Mouse (Mus musculus): Measurements from ENCODE around the gene Adam19. TPM values are rescaled to one million over a fixed set of nuclear protein-coding genes. Genes with fewer than 3 reads are reported as not detected.

The Adam19 gene
- polyA plus RNA-seq (2014; fragmentation: Nextera tagmentation; extraction: Ambion mirVana), result 15.2 and 17.6 TPM in 2 replicates

DNA sequence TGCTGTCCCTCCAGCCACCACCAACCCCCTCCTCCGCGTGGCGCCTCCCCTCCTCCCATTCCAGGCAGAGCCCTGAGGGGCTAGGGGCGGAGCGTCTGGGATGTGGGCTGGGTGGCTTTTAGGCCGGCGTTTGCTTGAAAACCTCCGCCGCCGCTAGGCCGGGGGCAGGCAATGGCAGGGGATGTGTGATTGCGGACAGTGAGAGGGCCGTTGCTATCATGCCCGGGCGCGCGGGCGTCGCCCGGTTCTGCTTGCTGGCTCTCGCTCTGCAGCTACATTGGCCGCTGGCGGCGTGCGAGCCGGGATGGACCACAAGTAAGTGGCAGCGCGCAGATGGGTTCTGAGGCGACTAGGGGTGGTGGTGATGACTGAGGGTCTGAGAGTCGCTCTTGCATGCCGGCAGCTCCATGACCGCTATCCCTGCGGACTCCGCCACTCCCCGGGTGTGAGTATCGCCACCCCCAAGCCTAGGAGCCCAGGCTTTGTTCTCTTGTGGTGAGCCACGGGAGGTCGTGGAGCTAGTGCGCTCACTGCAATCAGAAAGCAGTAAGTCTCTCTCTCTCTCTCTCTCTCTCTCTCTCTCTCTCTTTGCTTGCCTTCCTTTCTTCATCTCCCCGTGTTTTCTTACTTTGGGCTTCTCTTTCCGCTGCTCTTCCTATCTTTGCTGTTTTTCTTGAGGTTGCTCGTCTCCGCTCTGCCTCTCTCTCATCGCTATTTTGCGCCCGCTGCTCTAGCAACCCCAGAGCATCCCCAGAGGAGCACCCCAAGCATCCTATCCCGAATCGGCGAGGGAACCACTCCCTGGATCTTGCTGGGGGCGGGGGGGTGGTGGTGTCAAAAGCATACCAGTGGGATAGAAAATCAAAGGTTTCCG, at the start of gene Adam19:
TSS of gene Adam19 (plus strand) at position 97 of the 874 bp plus-strand sequence.
- Histone ChIP-seq H3K4me3 (ENCODE audit: low read depth, low read length) (peak within 1 kb of the TSS; percentile 67), H3K27me3 (replicated peaks; ENCODE audit: control insufficient read depth, insufficient read depth, low read length) (no peaks in the 10 kb centered on the region), H3K9ac (ENCODE audit: low read depth, low read length) (peak within 1 kb of the TSS; percentile 81), H3K4me2 (ENCODE audit: low read depth, low read length) (peak within 1 kb of the TSS; percentile 62), H3K9me3 (ENCODE audit: control insufficient read depth, low read length) (no peaks in the 10 kb centered on the region), H3K36me3 (ENCODE audit: control insufficient read depth, insufficient read depth, low read length) (peaks cover 5% of the 10 kb centered on the region; the same call in 1 of the 2 replicates), H3K4me1 (ENCODE audit: control insufficient read depth, insufficient read depth, low read length) (peaks cover 9% of the 10 kb centered on the region), H3K27ac (replicated peaks; ENCODE audit: low read depth, low read length) (peak within 1 kb of the TSS; percentile 83)
- DNase-seq (ENCODE audit: low spot score) (peak; percentile 93), ATAC-seq (ENCODE audit: low read depth) (peak; percentile 87)
- WGBS, result under 1% methylated on average over 37 of the region's 51 CpGs

- H3K36me3 ChIP-seq (ENCODE audit: control insufficient read depth, insufficient read depth, low read length), result no peaks in the 10 kb centered on the region
- no peaks in the 10 kb centered on the region for H3K9me3 ChIP-seq (ENCODE audit: control insufficient read depth, low read length)
- DNase-seq (ENCODE audit: low spot score), result peak; percentile 81
- no peak overlapping the region for H3K4me3 ChIP-seq (ENCODE audit: low read depth, low read length)
- no peak for ATAC-seq (ENCODE audit: low read depth)
- WGBS, result 20% methylated on average over 6 of the region's 6 CpGs
- H3K4me1 ChIP-seq (ENCODE audit: control insufficient read depth, insufficient read depth, low read length), result no peaks in the 10 kb centered on the region
- H3K27ac ChIP-seq (replicated peaks; ENCODE audit: low read depth, low read length), result no peak overlapping the region
- no peak overlapping the region for H3K4me2 ChIP-seq (ENCODE audit: low read depth, low read length)
- H3K9ac ChIP-seq (ENCODE audit: low read depth, low read length), result no peak overlapping the region
- H3K27me3 ChIP-seq (replicated peaks; ENCODE audit: control insufficient read depth, insufficient read depth, low read length), result no peaks in the 10 kb centered on the region
Measured at GRCm38 (mm10) chr11:46016061-46016460, 39.7 kb upstream of the Adam19 start.

- Histone ChIP-seq H3K4me2 (ENCODE audit: low read depth, low read length) (no peak overlapping the region), H3K4me1 (ENCODE audit: control insufficient read depth, insufficient read depth, low read length) (no peaks in the 10 kb centered on the region), H3K4me3 (ENCODE audit: low read depth, low read length) (no peak overlapping the region), H3K9me3 (ENCODE audit: control insufficient read depth, low read length) (no peaks in the 10 kb centered on the region), H3K9ac (ENCODE audit: low read depth, low read length) (no peak overlapping the region), H3K27ac (replicated peaks; ENCODE audit: low read depth, low read length) (no peak overlapping the region), H3K27me3 (replicated peaks; ENCODE audit: control insufficient read depth, insufficient read depth, low read length) (no peaks in the 10 kb centered on the region), H3K36me3 (ENCODE audit: control insufficient read depth, insufficient read depth, low read length) (no peaks in the 10 kb centered on the region)
- DNase-seq (ENCODE audit: low spot score), result no peak
- WGBS, result 57% methylated on average over 1 of the region's 1 CpGs
- ATAC-seq (ENCODE audit: low read depth), result no peak
Measured at GRCm38 (mm10) chr11:46020246-46020645, 35.5 kb upstream of the Adam19 start.

DNA sequence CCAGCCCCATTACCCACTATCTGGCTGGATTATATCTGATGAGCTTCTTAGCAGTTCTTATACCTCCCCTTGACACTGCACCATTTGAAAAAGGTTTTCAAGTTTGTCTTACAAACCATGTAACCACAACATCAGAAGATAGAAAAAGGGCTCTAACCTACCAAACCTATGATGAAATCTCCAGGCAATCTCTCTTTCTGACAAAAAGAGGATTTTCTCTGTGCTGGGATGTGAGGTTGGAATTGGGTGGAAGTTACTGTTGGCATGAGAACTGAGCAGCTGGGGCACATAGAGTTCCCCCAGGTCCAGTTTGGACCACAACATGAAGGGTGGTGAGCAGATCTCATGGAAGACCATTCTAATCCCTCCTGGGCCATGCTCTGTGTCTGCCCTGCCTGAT, 33.9 kb upstream of the Adam19 start:
- Histone ChIP-seq H3K36me3 (ENCODE audit: control insufficient read depth, insufficient read depth, low read length) (no peaks in the 10 kb centered on the region), H3K4me3 (ENCODE audit: low read depth, low read length) (no peak overlapping the region), H3K9ac (ENCODE audit: low read depth, low read length) (no peak overlapping the region), H3K27me3 (replicated peaks; ENCODE audit: control insufficient read depth, insufficient read depth, low read length) (no peaks in the 10 kb centered on the region), H3K9me3 (ENCODE audit: control insufficient read depth, low read length) (no peaks in the 10 kb centered on the region), H3K27ac (replicated peaks; ENCODE audit: low read depth, low read length) (no peak overlapping the region), H3K4me2 (ENCODE audit: low read depth, low read length) (no peak overlapping the region), H3K4me1 (ENCODE audit: control insufficient read depth, insufficient read depth, low read length) (no peaks in the 10 kb centered on the region)
- ATAC-seq (ENCODE audit: low read depth) (no peak), DNase-seq (ENCODE audit: low spot score) (no peak)

- DNase-seq (ENCODE audit: low spot score), result no peak
- no peaks in the 10 kb centered on the region for H3K4me1 ChIP-seq (ENCODE audit: control insufficient read depth, insufficient read depth, low read length)
- no peak for ATAC-seq (ENCODE audit: low read depth)
- no peaks in the 10 kb centered on the region for H3K27me3 ChIP-seq (replicated peaks; ENCODE audit: control insufficient read depth, insufficient read depth, low read length)
- no peaks in the 10 kb centered on the region for H3K36me3 ChIP-seq (ENCODE audit: control insufficient read depth, insufficient read depth, low read length)
- no peak overlapping the region for H3K4me3 ChIP-seq (ENCODE audit: low read depth, low read length)
- WGBS, result 78% methylated on average over 6 of the region's 6 CpGs
- H3K9ac ChIP-seq (ENCODE audit: low read depth, low read length), result no peak overlapping the region
- H3K4me2 ChIP-seq (ENCODE audit: low read depth, low read length), result no peak overlapping the region
- H3K27ac ChIP-seq (replicated peaks; ENCODE audit: low read depth, low read length), result no peak overlapping the region
- H3K9me3 ChIP-seq (ENCODE audit: control insufficient read depth, low read length), result no peaks in the 10 kb centered on the region
Measured at GRCm38 (mm10) chr11:46022983-46023382, 32.8 kb upstream of the Adam19 start.

GRCm38 (mm10) chr11:46025962-46026392, 29.8 kb upstream of the Adam19 start:
- Histone ChIP-seq H3K9me3 (ENCODE audit: control insufficient read depth, low read length) (no peaks in the 10 kb centered on the region), H3K4me2 (ENCODE audit: low read depth, low read length) (no peak overlapping the region), H3K4me1 (ENCODE audit: control insufficient read depth, insufficient read depth, low read length) (peaks cover 10% of the 10 kb centered on the region), H3K27ac (replicated peaks; ENCODE audit: low read depth, low read length) (no peak overlapping the region), H3K9ac (ENCODE audit: low read depth, low read length) (no peak overlapping the region), H3K27me3 (replicated peaks; ENCODE audit: control insufficient read depth, insufficient read depth, low read length) (no peaks in the 10 kb centered on the region), H3K4me3 (ENCODE audit: low read depth, low read length) (no peak overlapping the region), H3K36me3 (ENCODE audit: control insufficient read depth, insufficient read depth, low read length) (no peaks in the 10 kb centered on the region)
- ATAC-seq (ENCODE audit: low read depth), result peak; percentile 89
- 30% methylated on average over 7 of the region's 7 CpGs for WGBS
- peak; percentile 89 for DNase-seq (ENCODE audit: low spot score)

GRCm38 (mm10) chr11:46027952-46028814, 27.6 kb upstream of the Adam19 start:
- Histone ChIP-seq H3K36me3 (ENCODE audit: control insufficient read depth, insufficient read depth, low read length) (no peaks in the 10 kb centered on the region), H3K27me3 (replicated peaks; ENCODE audit: control insufficient read depth, insufficient read depth, low read length) (no peaks in the 10 kb centered on the region), H3K4me1 (ENCODE audit: control insufficient read depth, insufficient read depth, low read length) (peaks cover 10% of the 10 kb centered on the region), H3K4me2 (ENCODE audit: low read depth, low read length) (no peak overlapping the region), H3K4me3 (ENCODE audit: low read depth, low read length) (no peak overlapping the region), H3K9me3 (ENCODE audit: control insufficient read depth, low read length) (no peaks in the 10 kb centered on the region), H3K27ac (replicated peaks; ENCODE audit: low read depth, low read length) (no peak overlapping the region), H3K9ac (ENCODE audit: low read depth, low read length) (no peak overlapping the region)
- 64% methylated on average over 6 of the region's 6 CpGs for WGBS
- DNase-seq (ENCODE audit: low spot score) (peak; percentile 39), ATAC-seq (ENCODE audit: low read depth) (no peak)

DNA sequence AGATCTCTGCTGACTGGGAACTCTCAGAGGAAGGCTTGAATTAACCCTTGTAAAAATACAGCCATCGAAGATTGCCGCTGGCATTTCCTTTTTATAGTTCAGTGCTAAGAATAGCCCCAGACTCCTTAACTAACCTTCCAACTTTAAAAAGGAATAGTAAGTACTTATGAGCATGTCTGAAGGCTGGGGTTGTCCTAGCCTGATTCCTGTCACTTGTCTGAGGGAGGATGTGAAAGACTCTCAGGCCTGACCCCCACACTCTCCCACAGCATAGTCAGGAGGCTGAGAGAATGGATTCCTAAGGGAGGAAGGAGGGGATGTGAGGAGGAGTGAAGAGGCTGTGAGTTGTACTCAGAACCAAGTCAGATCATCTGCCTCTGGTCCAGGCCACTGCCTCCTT, 26.3 kb upstream of the Adam19 start:
- Histone ChIP-seq H3K4me1 (ENCODE audit: control insufficient read depth, insufficient read depth, low read length) (peaks cover 10% of the 10 kb centered on the region), H3K4me2 (ENCODE audit: low read depth, low read length) (no peak overlapping the region), H3K36me3 (ENCODE audit: control insufficient read depth, insufficient read depth, low read length) (no peaks in the 10 kb centered on the region), H3K27ac (replicated peaks; ENCODE audit: low read depth, low read length) (no peak overlapping the region), H3K4me3 (ENCODE audit: low read depth, low read length) (no peak overlapping the region), H3K9me3 (ENCODE audit: control insufficient read depth, low read length) (no peaks in the 10 kb centered on the region), H3K27me3 (replicated peaks; ENCODE audit: control insufficient read depth, insufficient read depth, low read length) (no peaks in the 10 kb centered on the region), H3K9ac (ENCODE audit: low read depth, low read length) (no peak overlapping the region)
- 38% methylated on average over 2 of the region's 2 CpGs for WGBS
- ATAC-seq (ENCODE audit: low read depth), result no peak
- no peak for DNase-seq (ENCODE audit: low spot score)

All from embryonic facial prominence, embryonic 14.5 days (tissue).